Mouse (Mus musculus): ENCODE data around the gene Bloc1s5. TPM values are rescaled to one million over a fixed set of nuclear protein-coding genes. Genes with fewer than 3 reads are reported as not detected.
"Not testable (repeated sequence)": the region's sequence is repeated elsewhere in the genome, so short reads cannot be mapped to it uniquely, and the experiment has no call there.

Gene Bloc1s5
- total RNA-seq (2021) = 10 to 100 TPM; 10.2 to 10.8 TPM
- long read RNA-seq, experiment 1, full-length matches to known transcripts = 14 of 15 reads
- long read RNA-seq, experiment 1, partial matches to known transcripts = 0 of 15 reads
- long read RNA-seq, experiment 1, other reads (novel, unspliced or antisense) = 1 of 15 reads
- long read RNA-seq, experiment 2, full-length matches to known transcripts = 17 of 21 reads
- long read RNA-seq, experiment 2, partial matches to known transcripts = 2 of 21 reads
- long read RNA-seq, experiment 2, other reads (novel, unspliced or antisense) = 2 of 21 reads

DNA sequence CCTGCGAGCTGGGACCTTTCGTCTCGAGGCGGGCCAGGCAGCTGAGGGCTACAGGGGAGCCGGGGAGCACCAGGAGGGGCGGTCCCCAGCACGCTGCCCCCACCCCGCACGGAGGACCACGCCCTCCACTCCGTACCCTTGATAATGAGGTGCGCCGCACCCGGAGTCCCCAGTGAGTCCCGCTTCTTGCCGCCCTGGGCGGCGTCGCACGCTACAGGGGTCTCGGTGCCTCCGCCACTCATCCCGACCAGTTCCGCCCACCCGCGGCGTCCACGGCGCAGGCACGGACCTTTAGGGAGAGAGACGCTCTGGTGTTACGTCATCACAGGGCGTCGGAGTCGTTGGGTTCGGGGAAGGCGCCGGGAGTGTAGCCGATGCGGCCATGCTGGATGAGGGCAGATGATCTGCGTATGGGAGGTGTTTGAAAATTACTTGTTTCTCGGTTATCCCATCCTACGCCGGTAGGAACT, at the start of gene Bloc1s5:
Bloc1s5 (minus strand) TSS at position 310 of the 470 bp plus-strand sequence.
- DNase-seq (ENCODE audit: low spot score in 2 of 2) = peak; percentile 88 to 94

DNA sequence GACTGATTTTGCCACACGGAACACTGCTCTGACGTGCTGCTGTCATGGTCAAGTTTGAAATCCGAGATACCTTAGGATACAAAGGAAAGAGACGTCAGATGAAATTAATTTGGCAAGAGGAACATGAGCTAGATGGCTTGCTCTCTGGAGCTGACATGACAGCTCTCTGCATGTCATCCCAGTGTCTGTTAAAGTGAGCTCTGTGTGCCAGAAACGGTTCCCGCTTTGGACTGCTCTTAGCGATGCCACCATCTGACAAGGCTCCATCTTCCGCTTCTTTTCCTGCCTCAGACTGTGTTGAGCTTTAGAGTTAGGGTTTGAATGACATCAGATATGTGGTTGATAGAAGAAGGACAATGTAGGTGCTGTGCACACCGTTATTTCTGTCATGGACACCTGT, 37.4 kb upstream of the Bloc1s5 start:
- DNase-seq (ENCODE audit: low spot score in 2 of 2) = no peak

DNA sequence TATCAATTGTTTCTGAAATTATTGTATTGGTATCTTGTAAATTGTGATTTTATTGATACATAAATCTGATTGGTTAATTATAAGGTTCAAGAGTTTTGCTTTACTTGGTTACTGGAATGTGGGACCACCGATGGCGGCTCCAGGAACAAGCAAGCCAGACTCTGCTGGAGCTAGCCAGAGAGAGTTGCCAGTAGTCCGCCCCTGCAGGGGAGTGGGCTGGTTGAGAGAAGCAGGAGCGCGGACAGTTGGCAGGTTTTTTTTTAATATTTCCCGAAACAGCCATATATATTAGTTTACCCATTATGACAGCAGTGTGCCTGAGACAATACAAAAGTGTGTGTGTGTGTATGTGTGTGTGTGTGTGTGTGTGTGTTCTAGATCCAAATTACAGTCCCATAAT, 36.5 kb upstream of the Bloc1s5 start:
- DNase-seq (ENCODE audit: low spot score in 2 of 2) = not testable (repeated sequence)

DNA sequence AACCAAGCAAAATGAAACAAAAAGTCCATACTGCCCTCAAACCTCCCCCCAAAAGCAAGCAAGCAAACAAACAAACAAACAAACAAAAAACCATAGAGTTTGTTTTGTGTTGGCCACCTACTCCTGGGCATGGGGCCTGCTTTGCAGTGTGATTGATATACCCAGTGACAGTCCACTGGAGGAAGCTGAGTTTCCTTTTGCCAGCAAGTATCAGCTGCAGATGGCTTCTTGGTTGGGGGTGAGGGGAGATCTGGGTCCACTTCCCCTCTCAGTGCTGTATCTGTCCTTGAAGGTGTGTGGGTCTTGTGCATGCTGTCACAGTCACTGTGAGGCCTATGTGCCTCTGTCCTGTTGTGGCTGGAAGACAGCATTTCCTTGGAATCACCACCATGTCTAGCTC, 35.1 kb upstream of the Bloc1s5 start:
- no peak for DNase-seq (ENCODE audit: low spot score in 2 of 2)

DNA sequence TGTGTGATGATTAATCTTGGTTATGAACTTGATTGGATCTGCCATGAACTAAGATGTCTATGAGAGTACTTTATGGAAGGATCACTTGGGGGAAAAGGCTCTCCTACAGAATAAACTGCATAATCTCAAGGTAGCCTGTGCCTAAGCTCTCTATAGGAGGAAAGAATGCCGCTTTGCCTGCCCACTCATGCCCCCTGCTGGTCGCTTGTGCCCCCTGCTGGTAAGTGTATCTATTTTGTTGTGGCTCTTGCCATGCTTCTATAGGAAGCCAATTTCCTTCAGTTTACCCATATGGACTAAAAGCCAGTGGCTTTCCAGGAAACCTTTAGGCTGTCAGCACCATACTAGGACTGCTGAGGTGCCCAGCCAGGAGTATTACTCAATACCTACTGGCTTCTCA, 33.6 kb upstream of the Bloc1s5 start:
- DNase-seq (ENCODE audit: low spot score in 2 of 2) = peak in 1 of 2 experiments; percentile 19

DNA sequence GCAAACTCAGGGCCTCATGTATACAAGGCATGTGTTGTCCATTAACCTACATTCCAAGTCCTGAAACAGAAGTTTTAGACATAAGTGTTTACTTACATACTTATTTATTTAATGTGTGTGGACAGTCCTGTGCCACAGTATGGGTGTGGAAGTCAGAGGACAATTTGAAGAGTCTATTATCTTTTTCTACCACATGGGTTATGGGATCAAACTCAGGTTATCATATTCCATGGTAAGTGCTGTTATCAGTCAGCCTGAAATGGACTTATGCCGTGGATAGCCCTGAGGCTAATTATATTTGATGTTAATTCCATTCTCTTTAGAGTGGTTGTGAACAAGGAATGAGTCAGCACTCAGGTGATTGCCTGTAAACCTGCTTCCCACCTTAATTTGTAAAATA, 29.8 kb upstream of the Bloc1s5 start:
- DNase-seq (ENCODE audit: low spot score in 2 of 2) = no peak

GRCm38 (mm10) chr13:38659524-38660136, 24.7 kb upstream of the Bloc1s5 start:
- DNase-seq (ENCODE audit: low spot score in 2 of 2) = no peak

DNA sequence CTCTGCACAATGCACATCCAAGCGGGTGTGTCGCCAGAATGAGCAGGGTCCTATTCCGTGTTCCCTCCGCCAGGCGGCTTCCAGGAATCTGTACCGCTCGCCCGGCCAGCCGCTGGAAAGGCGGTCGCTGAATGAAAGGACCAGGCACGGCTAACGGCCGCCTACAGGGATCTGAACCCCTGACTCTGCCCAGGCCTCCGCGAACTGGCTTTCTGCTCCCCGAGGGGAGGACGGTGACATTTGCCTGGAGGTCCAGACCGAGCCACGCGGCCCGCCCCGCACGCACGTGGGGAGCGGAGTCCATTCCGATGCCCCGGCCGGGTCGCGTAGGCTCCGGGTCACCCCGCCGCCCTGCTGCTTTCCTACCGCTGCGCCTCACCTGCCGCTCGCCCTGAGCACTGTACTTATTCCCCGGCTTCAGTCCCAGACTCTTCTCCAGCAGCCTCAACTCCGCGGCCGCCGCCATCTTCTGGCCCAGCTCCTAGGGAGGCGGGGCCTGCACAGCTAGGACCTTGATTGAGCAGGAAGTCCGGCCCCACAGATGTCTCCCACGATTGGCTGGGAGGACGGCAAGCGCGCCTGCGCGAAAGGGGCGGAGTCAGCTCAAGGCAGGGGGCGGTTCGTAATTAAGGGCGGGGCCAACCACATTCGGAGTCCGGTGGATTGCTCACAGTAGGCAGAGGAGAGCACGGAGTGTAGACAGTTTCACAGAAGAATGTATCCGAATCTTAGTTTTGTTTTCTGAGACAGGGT, 23.8 kb upstream of the Bloc1s5 start, which contains the start of gene Eef1e1:
Eef1e1 (minus strand) TSS at position 531 of the 753 bp plus-strand sequence.
- DNase-seq (ENCODE audit: low spot score in 2 of 2) = peak; percentile 88 to 92

DNA sequence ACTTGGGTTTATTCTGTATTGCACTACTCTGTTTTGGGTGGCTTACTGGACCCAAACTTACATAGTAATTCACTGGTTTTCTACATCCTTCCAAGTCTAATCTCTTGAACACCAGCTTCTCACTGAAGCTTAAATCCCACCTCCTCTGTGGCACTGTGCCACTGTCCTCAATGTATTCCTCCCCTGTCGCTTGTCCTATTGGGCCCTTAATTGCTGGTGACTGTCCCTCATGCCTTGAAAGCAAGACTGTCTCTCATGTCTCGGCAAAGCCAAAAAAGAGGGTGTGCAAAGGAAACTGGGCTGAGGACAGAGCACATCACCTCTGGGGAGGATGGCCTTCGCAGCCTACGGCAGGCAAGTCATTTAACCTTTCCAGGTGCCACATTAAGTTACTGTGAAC, 23.0 kb upstream of the Bloc1s5 start:
- DNase-seq (ENCODE audit: low spot score in 2 of 2) = no peak

- DNase-seq (ENCODE audit: low spot score in 2 of 2) = no peak
Observed at GRCm38 (mm10) chr13:38650292-38650691, 15.4 kb upstream of the Bloc1s5 start.

DNA sequence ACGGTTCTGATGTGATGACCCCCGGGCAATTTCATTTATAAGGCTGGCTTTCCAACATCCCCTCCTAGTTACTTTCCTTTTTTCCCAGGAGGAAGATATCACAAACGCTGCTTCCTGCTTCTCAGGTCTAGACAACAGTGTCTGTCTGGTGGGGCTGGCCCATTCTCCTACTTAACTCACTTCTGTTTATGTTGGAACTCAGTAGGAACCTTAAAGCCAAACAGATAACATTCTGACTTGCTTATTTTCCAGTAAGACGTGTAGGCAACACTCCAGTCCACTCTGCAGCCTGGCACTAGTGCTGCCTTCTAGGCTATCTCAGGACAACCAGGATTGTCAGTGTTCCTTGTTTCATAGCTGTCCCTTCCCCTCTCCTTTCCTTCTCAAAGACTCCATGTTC, 14.2 kb upstream of the Bloc1s5 start:
- DNase-seq (ENCODE audit: low spot score in 2 of 2) = no peak

GRCm38 (mm10) chr13:38641414-38641813, 6.5 kb upstream of the Bloc1s5 start:
- no peak for DNase-seq (ENCODE audit: low spot score in 2 of 2)

- no peak for DNase-seq (ENCODE audit: low spot score in 2 of 2)
Observed at GRCm38 (mm10) chr13:38640961-38641360, 6.1 kb upstream of the Bloc1s5 start.

DNA sequence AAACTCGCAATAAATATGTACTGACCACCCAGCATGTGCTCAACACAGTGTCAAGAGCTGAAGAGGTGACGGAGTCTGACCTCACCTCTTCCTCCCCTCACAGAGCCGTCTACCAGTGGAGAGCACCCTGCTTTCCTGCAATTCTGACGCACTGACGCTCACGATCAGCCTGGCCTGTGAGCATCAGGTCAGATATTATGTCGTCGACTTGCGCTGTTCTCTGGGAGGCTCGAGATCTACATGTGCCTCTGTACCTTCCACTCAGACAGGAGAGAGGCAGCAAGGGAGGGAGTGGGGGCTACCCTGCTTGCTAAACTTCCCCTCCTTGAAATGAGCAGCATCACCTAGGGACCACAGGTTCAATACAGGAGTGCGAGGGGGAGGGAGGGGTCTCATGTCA, 3.8 kb upstream of the Bloc1s5 start:
- DNase-seq (ENCODE audit: low spot score in 2 of 2) = no peak

DNA sequence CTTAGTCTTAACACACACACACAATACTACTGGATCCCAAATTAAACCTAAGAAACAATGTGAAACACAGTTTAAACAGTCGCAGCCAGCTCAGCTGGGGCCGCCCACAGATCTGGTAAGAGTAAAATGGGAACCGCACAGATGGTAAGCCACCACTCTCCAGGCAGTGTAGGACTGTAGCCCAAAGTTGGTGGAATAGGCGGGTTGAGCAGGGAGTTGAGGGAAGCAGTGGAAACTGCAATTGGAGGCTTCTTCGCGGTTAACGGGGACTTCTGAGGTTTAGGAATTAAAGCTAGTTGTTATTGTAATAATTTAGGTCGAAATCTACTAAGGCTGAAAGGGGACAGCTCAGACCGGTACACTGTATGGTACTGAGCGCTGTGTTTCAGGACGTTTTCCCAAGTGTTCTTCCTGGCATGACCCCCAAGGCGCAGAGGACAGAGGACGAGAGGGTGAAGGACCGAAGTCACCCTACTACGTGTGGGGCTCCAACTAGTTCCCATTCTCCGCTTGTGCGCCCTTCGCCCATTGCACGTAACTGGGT, 581 bp downstream of the Bloc1s5 start:
- no peak for DNase-seq (ENCODE audit: low spot score in 2 of 2)

DNA sequence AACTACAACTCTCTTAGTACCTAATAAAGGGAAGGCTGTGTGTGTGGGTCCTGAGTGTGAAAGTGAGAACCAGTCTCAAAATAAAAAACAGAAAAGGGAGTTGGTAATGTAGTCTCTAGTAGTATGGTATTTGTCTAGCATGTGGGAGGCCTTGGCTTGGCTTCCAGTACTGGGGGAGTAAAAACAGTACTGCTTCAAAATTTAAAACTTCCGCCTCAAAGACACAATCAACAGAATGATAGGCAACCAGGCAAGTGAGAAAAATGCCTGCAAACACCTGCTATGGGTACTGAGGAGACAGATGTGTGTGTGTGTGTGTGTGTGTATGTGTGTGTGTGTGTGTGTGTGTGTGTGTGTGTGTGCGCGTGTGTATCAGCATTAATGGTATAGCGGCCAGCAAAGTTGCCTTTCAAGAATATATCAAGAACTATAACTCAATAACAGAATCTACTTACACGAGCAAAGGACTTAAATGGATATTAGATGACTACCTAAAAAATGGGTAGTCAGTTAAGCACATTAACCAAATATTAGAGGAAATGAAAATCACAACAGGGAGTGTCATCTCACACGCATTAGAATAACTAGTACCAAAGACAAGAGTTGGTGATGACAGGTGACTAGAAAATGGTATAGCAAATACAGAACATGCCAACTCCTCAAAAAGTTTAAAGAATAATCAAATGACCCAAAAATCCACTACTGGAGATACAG, 1.5 kb downstream of the Bloc1s5 start:
- no peak for DNase-seq (ENCODE audit: low spot score in 2 of 2)

DNA sequence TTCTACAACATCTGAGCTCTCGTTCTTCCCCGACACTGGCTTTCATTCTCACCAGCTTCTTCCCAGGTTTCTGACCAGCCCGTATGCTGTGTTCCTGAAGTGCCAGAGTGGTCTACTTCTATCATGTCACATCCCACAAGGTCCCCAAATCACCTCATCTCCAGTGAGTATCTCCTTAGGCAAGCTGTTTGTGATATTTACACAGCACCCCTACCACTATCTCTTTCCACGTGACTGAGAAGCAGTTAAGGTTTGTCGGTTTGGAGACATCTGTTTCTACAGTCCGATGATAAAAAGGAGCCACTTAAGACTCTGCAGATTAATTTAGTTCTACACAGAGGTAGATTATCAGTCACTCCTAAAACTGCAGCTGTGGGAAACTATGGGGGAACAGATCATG, 2.4 kb downstream of the Bloc1s5 start:
- DNase-seq (ENCODE audit: low spot score in 2 of 2) = no peak

DNA sequence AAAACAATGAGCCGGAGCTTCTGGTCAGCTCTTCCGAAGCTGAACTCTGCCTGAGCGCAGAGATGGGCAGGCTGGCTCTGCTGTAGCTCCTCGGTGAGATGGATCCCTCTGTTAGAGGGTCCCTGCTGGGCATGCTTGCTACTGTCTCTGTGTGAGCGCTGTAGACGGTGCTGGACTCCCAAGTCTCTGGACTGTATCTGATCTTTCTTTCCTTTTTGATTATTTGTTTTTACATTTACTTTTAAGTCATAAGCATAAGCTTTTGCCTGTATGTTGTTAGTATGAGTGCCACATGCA, 8.7 kb downstream of the Bloc1s5 start:
- DNase-seq (ENCODE audit: low spot score in 2 of 2) = no peak

GRCm38 (mm10) chr13:38625492-38626228, 9.2 kb downstream of the Bloc1s5 start:
- DNase-seq (ENCODE audit: low spot score in 2 of 2) = no peak

DNA sequence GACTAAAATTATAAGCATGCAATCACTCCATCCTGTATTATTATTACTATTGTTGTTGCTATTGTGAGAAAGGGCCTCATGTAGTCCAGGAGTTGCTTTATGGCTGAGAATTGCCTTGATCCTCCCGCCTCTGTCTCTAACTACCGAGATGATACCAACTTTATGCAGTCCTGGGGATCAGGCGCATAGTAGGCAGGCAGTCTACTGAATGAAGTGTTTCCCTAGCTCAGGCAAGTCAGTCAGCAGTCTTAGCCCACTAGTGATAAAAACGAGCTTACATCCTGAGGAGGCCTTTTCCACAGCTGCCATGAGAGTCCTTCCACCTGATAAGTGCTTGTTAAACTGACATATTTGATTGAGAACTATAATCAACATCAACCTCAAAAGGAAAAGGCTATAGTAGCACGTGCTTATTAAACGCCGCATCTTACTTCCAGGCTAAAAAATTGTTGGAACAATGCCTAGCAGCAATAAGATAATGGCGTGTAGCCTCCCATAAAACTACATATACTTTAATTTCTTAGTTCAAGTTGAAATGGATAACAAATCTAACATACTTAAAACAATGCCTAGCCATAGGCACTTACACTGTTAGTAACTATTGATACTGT, 10.5 kb downstream of the Bloc1s5 start:
- DNase-seq (ENCODE audit: low spot score in 2 of 2) = no peak

Data from gastrocnemius, postnatal 4 days (tissue).